Mouse (Mus musculus): ENCODE measurements at regions not wholly inside any gene's neighbourhood (a gene's known extent, or its start where the extent isn't known, plus 50 kb on each side); places are given as distances from the start of the nearest gene placed in this dataset.
"Not testable (repeated sequence)": the region's sequence is repeated elsewhere in the genome, so short reads cannot be mapped to it uniquely, and the experiment has no call there.

DNA sequence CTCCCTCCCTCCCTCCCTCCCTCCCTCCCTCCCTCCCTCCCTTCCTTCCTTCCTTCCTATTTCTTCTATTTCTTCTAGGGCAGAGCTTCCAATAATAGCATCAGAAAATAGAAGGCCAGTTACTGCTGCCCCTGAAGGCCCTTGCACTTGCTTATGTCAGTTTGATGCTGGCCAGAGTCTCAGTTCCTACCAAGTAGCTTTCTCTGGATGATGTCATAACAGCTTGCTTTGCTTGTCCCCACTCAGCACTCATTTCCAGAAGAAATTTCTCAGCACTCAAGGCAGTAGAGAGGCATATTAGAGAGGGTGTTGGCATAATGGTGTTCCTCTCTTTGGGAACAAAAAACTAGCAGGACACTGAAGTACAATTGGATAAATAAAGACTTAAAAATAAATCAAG lies 811.6 kb upstream of the 4930444P10Rik start:
- DNase-seq: no peak

DNA sequence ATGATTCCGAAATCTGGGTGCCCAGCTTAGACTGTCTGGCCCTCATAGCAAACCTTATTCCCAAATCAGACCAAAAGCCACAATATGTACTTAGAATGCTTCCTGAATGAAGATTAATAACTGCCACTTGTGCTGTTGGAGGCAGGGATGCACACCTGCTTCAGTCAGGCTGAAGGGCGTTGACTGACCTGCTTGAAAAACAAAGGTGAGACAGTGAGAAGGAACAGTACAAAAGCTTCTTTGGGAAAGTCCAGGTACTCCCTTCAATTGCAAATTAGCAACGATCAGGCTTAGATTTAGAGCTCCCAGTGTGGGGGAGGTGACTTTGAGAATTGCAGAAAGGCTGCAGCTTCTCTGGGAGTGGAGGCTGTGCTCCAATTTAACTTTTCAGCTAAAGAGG lies 775.3 kb upstream of the 4930444P10Rik start:
- not testable (repeated sequence) for DNase-seq

DNA sequence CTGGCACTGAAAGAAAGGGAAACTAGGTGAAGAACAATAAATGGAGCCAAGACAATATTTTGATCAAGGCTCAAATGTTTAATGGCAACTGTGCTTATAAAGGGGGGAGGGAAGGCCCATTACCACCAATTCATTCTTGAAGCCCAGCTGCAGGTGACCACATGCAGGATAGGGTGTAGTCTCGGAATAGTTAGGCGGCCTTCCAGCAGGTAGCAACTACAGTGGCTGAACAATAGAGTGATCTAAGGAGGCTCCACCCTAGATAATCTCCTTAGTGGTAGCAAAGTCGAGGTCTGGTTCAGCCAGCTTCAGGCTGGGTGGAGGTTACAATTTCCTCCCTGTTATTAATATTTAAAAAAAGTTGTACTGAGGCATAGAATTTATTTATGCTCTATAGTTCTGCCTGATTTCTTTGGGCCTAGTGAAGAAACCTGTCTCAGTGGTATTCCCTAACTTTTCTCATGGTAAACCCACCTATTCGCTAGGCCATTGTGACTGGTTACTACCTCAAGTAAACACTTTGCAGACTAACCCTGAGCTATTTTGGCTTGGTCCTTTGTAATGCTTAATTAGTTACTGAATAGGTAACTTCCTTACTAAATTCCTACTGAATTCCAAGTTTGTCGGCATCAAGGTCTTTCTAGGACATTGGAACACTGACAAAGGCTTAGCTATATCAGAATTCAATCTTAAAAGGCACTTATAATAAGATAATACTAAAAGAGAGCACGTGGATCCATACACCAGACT lies 774.1 kb upstream of the 4930444P10Rik start:
- not testable (repeated sequence) for DNase-seq

DNA sequence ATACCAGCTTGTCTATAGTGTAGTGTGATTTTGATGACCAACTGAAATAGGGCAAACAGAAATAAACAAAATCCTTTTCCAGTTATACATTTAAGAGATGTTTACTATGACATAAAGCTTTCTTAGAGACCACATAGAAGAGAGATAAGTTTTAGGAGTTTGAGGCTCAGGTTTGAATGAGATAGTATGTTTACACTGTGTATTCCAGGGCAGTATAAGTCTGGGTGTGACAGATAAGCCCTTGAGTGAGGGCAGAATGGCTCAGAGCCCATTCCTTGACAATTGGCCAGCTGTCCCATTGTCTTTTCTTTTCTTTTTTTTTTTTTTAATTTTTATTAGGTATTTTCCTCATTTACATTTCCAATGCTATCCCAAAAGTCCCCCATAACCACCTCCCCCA lies 744.0 kb upstream of the 4930444P10Rik start:
- no peak for DNase-seq

DNA sequence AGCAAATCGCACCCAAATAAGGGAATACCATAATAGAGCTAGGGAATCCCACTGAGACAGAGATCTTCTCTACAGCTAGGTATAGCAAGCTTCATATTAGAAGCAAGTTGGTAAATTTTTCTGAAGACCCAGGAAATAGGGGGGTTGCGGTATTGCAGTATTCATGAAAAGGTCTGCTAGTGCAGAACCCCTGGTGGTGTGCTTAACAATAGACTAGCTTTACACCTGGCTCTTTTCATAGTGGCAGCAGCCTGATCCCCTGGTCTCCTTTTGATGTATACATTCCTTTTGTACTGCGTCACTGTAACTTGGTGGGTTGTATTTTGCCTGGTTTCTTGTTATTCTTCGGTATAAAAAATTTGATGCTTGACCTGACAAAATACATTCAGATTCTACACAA lies 731.6 kb upstream of the 4930444P10Rik start:
- not testable (repeated sequence) for DNase-seq

DNA sequence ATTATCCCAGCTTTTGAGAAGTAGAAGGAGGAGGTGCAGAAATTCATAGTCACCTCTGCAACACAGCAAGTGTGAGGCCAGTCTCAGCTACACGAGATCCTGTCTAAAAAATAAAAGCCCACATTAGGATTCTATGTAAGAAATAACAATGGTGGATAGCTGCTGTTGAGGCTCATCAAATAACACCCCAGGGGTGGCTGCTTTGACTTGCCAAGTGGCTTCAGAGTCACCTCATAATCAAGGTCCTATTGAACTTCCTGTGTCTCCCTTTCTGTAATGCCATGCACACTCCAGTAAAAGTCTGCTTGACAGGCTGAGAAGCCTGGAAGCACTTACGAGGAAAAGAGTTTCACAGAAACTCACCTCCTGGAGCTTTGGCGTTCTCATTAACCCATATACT lies 730.9 kb upstream of the 4930444P10Rik start:
- no peak for DNase-seq

DNA sequence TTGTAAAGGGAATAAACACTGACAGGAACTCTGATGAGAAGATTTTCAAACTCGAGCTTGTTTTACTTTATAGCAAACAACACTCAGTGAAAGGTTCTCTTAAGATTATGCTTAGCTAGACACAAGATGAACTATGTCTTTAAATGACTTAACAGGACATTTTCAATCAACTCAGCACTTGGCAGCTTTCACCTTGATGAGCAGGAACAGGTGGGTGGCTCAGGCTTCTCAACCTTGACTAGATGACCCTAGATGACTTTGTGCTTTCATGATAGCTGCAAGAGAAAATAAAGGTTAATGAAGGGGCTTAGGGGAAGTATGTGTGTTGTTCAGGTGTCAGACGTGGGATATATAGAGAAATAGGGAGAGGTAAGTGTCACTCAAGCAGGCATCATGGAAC lies 728.1 kb upstream of the 4930444P10Rik start:
- DNase-seq: no peak

DNA sequence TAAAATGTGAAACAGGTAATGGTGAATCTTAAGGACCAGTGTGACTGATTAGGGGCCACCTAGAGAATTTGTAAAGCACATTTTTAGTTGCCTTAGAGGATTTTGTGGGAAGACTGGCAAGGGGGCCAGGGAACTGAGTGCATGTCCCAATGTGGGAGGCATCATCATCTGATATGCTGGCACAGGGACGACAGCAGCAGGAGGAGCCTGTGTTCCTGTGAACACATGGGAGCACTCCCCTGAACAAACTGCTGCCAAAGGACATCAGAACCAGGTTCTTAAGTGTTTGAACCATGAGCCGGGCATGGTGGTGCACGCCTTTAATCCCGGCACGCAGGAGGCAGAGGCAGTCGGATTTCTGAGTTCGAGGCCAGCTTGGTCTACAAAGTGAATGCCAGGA lies 723.4 kb upstream of the 4930444P10Rik start:
- DNase-seq: no peak

DNA sequence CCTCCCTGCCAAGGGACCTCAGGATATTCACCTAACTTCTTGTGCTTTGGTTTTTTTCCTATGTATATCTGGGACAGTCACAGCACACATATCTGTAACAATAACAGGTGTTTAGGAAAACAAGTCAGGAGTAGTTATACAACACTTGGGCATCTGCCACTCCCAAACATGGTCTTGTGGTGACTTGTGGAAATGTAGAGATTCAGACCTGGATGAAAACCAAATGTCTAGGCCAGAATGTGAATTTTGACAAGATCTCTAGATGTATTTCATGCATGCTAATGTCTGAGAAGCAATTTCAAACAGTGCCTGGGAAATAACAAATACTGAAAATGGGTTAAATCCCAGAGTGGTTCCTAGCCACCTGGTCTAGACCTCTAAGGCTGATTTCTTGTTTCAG lies 722.6 kb upstream of the 4930444P10Rik start:
- DNase-seq: no peak

DNA sequence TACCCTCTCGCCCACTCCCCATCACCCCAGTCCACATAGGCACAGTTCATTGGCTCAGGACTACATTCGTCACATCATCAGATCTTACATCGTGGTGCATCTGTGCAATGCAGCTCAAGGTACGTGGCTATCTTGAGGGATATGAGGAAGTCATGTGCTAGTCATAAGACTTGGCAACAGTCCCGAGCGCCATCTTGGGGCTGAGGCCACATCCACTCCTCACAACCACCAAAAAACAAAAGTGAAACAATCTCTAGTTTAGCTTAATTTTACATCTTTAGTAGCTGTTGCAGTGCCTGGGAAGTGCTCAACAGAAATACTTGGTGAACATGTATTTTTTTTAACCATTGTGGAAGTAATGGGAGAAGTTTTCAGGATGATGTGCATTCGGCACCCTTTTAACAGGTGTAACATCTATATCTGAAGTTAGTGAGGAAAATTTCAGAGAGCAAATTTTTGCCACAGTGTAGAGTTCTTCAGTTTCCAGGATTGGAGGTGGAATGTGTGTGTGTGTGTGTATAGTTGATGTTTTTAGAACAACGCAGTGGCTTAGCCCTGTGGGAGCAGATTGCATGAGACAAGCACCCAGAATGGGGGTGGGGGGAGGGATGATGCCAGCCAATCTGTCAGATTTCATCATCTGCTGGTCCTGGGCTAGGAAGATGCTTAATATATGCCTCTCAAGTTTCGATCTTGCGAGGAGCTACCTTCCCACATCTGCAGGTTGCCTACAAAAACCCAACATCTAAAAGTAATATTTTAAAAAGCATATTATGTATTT lies 716.4 kb upstream of the 4930444P10Rik start:
- no peak for DNase-seq

DNA sequence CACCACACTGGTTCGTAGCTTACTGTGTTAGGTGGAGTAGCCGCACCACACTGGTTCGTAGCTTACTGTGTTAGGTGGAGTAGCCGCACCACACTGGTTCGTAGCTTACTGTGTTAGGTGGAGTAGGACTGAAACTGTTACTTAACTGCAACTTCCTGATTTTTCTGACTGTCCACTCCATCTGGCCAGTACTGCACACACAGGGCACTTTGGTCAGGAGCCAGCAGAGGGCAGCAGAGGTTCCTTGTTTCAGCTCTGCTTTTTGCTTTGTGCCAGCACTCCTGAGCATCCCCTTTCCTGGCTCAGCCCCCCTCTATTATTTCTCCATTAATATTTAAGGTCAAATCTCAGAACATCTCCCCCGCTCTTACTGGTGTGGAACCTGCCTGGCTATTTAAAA lies 705.2 kb upstream of the 4930444P10Rik start:
- DNase-seq: peak; percentile 85

DNA sequence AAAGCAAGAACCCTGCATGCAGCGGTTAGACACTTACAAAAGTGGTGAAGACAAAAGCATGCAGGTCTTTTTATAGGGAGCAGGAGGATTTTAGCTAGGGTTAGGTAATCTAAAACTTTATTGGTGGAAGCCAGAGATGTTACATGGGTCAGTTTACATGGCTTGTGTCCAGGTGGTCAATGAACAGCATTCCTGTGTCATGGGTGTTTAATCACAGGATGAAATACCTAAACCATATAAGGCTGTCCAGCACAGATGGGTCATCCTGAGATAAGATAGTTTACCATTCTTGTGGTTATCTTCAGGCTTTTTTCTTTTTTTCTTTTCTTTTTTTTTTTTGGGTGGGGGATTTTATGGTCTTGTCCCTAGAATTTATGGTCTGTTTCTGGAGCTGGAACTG lies 703.3 kb upstream of the 4930444P10Rik start:
- no peak for DNase-seq

DNA sequence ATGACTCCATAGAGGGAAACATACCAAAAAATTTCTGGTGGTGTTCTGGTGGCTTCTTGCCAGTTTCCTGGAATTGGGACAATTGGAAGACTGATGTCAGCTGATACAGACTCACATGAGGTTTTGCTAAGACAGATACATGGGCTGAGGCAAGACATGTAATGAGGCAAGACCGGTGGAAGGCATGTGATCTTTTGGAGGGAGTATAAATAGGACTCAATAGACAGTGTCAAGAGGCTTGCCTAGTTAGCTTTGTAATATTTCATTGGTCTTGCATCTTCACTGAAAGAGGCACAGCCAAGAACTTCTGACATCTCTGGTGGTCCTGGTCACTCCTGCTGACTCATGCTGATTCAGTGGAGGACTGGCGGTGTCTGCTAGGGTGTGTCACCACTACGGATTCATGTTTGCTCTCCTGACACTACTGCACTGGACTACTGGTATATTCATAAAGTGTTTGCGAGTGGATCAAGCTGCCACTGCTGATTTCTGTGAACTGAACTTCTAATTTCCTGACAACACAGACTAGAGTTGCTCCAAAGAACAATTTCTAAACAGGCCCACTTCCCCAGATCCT lies 697.7 kb upstream of the 4930444P10Rik start:
- no peak for DNase-seq

DNA sequence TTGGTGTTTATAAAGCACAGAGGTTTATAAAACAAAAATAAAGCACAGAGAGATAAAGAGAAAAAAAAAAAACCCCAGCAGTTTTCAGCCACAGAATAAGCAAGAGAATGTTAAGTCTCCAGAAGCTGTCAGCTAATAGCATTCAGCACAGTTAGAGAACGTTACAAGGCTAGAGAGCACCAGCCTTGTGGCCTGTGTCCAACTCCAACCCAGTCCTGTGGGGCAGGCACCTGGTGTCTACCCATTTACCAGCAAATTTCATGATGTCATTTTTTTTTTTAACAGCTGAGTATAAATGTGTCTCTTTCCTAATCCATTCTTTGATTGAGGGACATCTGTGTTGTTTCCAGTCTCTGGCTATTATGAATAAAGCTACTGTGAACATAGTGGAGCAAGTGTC lies 686.7 kb upstream of the 4930444P10Rik start:
- DNase-seq: no peak

DNA sequence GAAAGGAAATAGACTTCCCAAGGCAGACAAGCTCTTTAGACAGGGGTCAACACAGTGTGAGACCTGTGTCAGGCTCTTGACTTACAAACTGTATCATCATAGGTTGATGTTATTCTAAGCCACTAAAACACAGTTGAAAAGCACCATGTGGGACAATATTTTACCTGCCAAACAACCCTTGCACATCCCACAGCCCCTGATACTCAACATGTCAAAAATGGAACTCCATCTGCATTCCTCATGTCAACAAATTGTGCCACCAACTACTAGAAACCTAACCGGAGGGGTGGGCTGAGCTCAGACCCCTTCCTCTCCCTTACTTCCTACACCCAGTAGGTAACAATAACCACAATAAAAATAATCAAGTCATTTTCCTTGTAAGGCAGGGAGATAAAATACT lies 667.8 kb upstream of the 4930444P10Rik start:
- no peak for DNase-seq

Data from adrenal gland, postnatal 14 days (tissue).